Mouse (Mus musculus) lung, embryonic 15.5 days (tissue): Measurements from ENCODE around the gene Adamts14. TPM values are rescaled to one million over a fixed set of nuclear protein-coding genes. Genes with fewer than 3 reads are reported as not detected.

Experiments
- ATAC-seq: fragments of 200-750 bp; cut with Nextera tagmentation; 2 replicates; pipeline ENCODE4 v1.8.0; 2017; ENCODE audit warnings: moderate number of reproducible peaks, borderline replicate concordance; ENCODE audit not compliant: low FRiP score, low TSS enrichment; ENCODE audit errors: extremely low read depth
- H3K27ac ChIP-seq: fragments of 300-500 bp; sonication (generic); 2 replicates; pipeline ENCODE4 v1.5.1; 2015; ENCODE audit warnings: moderate library complexity, mild to moderate bottlenecking, inconsistent platforms
- H3K27me3 ChIP-seq: fragments of 300-500 bp; sonication (generic); 2 replicates; pipeline ENCODE4 v1.6.1; 2015; ENCODE audit warnings: inconsistent platforms
- H3K36me3 ChIP-seq: fragments of 300-500 bp; sonication (generic); 2 replicates; pipeline ENCODE4 v1.6.1; 2015; ENCODE audit warnings: inconsistent platforms
- H3K4me1 ChIP-seq: fragments of 300-500 bp; sonication (generic); 2 replicates; pipeline ENCODE4 v1.6.1; 2015; ENCODE audit warnings: inconsistent platforms
- H3K4me2 ChIP-seq: fragments of 300-500 bp; sonication (generic); 2 replicates; pipeline ENCODE4 v1.6.1; 2015; ENCODE audit warnings: inconsistent platforms, mild to moderate bottlenecking, moderate library complexity
- H3K4me3 ChIP-seq: fragments of 300-500 bp; sonication (generic); 2 replicates; pipeline ENCODE4 v1.5.1; 2015; ENCODE audit warnings: mild to moderate bottlenecking, inconsistent platforms
- H3K9ac ChIP-seq: fragments of 300-500 bp; sonication (generic); 2 replicates; pipeline ENCODE4 v1.6.1; 2015; ENCODE audit warnings: inconsistent platforms
- H3K9me3 ChIP-seq: fragments of 300-500 bp; sonication (generic); 2 replicates; pipeline ENCODE4 v1.6.1; 2016; ENCODE audit warnings: inconsistent platforms
- WGBS: fragments of 180-500 bp; shearing (Covaris S2); methylation state at CpG from one replicate; pipeline ENCODE4 v1.1.7; 2015; 5-methylcytosine and 5-hydroxymethylcytosine counted together
- polyA plus RNA-seq: library from polyadenylated mRNA; unstranded; fragments of >200 nt; fragmentation: Nextera tagmentation; extraction: Ambion mirVana; gene quantifications from 2 replicates; pipeline ENCODE4 v1.2.1, GENCODE M21; 2015

Adamts14 gene
- polyA plus RNA-seq, result 1.6 and 1.9 TPM in 2 replicates

DNA sequence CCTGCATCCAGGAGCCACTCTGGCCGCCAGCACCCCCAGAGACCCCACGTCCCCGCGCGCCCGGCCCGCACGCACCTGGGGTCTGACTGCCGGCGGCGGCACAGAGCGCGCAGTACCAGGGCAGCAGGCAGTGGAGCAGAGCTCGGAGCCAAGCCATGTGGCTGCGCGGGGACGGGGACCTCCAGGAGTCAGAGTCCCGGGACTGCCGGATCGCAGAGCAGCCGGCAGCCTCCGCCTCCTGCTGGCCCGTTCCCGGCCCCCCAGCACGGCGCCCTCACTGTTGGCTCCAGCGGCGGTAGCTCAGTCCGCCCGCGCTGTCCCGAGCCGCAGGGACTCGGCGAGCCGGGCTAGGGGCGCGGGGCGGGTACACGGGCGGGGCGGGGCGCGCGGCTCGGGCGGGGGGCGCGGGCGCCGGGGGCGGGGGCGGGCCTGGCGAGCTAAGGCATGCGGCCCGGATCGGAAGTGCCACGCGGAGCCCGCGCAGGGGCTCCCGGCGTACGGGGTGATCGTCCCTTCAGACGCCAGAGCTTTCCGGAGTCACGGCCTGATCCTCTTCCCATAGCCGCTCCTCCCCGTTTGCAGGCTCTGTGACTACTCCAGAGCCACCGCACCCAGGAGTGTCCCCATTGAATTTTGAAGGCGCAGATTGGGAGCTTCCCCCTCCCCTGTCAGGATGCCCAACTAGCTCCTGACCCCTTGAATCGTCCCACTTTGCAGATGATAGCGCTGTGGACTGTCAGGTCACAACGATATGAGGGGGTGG lies at the start of gene Adamts14:
Adamts14 (minus strand) TSS at position 358 of the 763 bp plus-strand sequence.
- WGBS, result under 1% methylated on average over 40 of the region's 75 CpGs

DNA sequence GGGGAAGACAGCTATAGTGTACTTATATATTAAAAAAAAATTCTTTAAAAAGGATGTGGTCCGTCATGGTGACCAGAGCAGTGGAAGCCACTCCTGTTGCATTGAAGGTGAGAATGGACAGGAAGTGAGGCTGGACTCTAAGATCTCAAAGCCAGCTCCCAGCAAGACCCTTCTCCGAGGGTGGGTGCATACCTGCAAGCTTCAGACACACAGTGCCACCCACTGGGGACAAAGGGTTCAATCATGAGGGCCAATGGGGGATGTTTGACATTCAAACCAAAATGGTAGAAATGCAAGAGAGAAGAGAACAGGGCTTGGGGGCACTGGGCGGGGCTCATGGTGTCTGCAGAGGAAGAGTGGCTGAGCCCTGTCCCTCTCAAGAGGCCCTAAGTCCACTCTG lies 45.3 kb upstream of the Adamts14 start:
- Histone ChIP-seq H3K27ac (no peak overlapping the region), H3K27me3 (no peaks in the 10 kb centered on the region), H3K36me3 (peaks cover 35% of the 10 kb centered on the region), H3K9ac (no peak overlapping the region), H3K9me3 (no peaks in the 10 kb centered on the region), H3K4me3 (no peak overlapping the region), H3K4me2 (no peak overlapping the region), H3K4me1 (peaks cover 14% of the 10 kb centered on the region; the same call in 1 of the 2 replicates)
- 85% methylated on average over 3 of the region's 3 CpGs for whole genome bisulfite sequencing
- no peak for ATAC-seq

More for the DNA sequence above, at the start of gene Adamts14:
- H3K27ac ChIP-seq, result peak within 1 kb of the TSS; percentile 57
- no peaks in the 10 kb centered on the region for H3K36me3 ChIP-seq
- H3K4me2 ChIP-seq, result peak within 1 kb of the TSS; percentile 97
- H3K4me1 ChIP-seq, result peaks cover 20% of the 10 kb centered on the region
- peak within 1 kb of the TSS; percentile 66 for H3K9ac ChIP-seq
- H3K4me3 ChIP-seq, result peak within 1 kb of the TSS; percentile 57
- H3K9me3 ChIP-seq, result no peaks in the 10 kb centered on the region
- peaks cover 6% of the 10 kb centered on the region for H3K27me3 ChIP-seq
- ATAC-seq, result peak; percentile 71

DNA sequence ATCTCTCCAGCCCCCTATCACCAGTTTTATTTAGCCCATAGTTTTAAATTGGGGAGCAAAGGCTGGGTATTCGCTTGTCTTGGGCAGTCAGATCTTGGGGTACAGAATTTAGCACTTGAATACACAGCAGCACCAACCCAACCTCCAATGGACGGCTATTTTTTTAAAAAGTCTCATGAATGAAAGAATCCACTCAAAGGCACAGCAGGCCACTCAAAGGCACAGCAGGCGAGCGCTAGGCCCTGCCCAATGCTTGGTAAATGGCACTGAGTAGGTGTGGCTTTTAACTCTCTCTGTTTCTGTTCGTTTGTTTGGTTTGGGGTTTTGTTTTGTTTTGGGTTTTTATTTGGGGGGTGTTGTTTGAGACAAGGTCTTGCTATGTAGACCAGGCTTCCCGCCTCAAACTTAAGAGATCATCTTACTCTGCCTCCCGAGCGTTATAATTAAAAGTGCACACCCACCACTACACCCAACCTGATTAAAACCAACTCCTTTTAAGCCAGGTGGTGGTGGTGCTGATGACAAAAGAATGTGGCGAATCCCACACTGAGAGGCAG lies 42.2 kb upstream of the Adamts14 start:
- H3K27ac ChIP-seq, result no peak overlapping the region
- 61% methylated on average over 9 of the region's 9 CpGs for WGBS

DNA sequence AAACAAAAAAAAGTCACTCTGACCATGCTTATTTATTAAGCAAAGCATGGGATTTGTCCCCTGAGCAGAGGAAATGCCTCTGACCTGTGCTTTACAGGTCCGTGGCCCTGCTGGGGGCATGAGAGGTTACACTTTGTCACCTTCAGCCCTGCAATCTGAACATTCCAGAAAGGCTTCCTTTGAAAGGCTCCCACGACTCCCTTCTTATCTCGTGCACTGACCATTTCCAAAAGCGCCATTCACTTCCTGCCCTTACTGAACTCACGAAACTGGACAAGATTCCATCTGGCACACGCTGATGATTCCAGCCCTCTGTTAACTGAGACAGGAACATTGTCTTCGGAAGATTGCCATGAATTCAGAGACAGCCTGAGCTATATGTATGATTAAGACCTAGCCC lies 40.5 kb upstream of the Adamts14 start:
- no peak overlapping the region for H3K27ac ChIP-seq
- no peaks in the 10 kb centered on the region for H3K36me3 ChIP-seq
- H3K4me3 ChIP-seq, result no peak overlapping the region
- H3K9ac ChIP-seq, result no peak overlapping the region
- no peak for ATAC-seq
- no peak overlapping the region for H3K4me2 ChIP-seq
- no peaks in the 10 kb centered on the region for H3K9me3 ChIP-seq
- 36% methylated on average over 7 of the region's 7 CpGs for WGBS
- no peaks in the 10 kb centered on the region for H3K27me3 ChIP-seq
- peaks cover 26% of the 10 kb centered on the region for H3K4me1 ChIP-seq

More for the DNA sequence above, 42.2 kb upstream of the Adamts14 start:
- peaks cover 26% of the 10 kb centered on the region for H3K4me1 ChIP-seq
- H3K27me3 ChIP-seq, result no peaks in the 10 kb centered on the region
- no peak for ATAC-seq
- peaks cover 12% of the 10 kb centered on the region for H3K36me3 ChIP-seq
- H3K9me3 ChIP-seq, result no peaks in the 10 kb centered on the region
- H3K4me3 ChIP-seq, result no peak overlapping the region
- no peak overlapping the region for H3K4me2 ChIP-seq
- H3K9ac ChIP-seq, result no peak overlapping the region

DNA sequence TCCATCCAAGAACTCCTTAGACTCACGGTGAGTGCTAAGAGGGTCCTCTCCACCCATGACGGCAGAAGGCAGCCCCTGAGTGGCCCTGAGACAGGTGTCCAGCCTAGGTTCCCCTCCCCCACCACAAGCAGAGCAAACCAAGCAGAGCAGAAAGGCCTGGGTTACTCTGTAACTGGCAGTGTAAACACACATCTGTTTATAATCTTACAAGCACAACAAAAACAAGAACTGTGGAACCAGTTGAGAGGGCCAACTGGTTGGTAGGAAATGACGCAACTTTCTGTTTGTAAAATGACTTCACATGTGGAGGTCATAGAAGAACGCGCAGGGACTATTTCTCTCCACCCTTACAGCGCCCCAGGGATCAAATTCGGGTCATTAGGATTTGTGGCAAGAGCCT lies 39.5 kb upstream of the Adamts14 start:
- Histone ChIP-seq H3K27ac (no peak overlapping the region), H3K27me3 (no peaks in the 10 kb centered on the region), H3K4me3 (no peak overlapping the region), H3K36me3 (no peaks in the 10 kb centered on the region), H3K4me2 (no peak overlapping the region), H3K4me1 (peaks cover 26% of the 10 kb centered on the region), H3K9me3 (no peaks in the 10 kb centered on the region), H3K9ac (no peak overlapping the region)
- 32% methylated on average over 7 of the region's 7 CpGs for WGBS
- no peak for ATAC-seq

DNA sequence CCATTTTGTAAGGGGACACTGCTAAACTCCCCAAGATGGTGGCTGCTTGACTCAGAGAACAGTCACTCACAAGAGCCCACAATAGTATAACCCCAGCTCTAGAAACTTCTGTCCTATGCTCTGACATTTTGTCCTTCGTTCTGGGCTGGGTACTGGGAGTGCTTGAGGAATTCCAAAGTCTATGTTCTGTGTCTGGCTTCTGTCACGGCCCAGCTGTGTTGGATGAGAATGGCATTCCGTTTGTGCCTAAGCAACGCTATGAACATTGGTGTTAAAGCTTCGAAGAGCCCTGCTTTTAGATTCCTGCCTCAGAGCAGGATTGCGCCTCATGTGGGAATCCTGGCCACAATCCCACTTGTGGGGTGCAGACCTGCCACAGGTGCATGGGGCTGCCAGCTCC lies 38.9 kb upstream of the Adamts14 start:
- H3K36me3 ChIP-seq, result no peaks in the 10 kb centered on the region
- WGBS, result 61% methylated on average over 6 of the region's 6 CpGs
- no peaks in the 10 kb centered on the region for H3K9me3 ChIP-seq
- H3K27ac ChIP-seq, result no peak overlapping the region
- no peak overlapping the region for H3K4me3 ChIP-seq
- ATAC-seq, result no peak
- no peak overlapping the region for H3K9ac ChIP-seq
- peaks cover 26% of the 10 kb centered on the region for H3K4me1 ChIP-seq
- no peak overlapping the region for H3K4me2 ChIP-seq
- no peaks in the 10 kb centered on the region for H3K27me3 ChIP-seq

DNA sequence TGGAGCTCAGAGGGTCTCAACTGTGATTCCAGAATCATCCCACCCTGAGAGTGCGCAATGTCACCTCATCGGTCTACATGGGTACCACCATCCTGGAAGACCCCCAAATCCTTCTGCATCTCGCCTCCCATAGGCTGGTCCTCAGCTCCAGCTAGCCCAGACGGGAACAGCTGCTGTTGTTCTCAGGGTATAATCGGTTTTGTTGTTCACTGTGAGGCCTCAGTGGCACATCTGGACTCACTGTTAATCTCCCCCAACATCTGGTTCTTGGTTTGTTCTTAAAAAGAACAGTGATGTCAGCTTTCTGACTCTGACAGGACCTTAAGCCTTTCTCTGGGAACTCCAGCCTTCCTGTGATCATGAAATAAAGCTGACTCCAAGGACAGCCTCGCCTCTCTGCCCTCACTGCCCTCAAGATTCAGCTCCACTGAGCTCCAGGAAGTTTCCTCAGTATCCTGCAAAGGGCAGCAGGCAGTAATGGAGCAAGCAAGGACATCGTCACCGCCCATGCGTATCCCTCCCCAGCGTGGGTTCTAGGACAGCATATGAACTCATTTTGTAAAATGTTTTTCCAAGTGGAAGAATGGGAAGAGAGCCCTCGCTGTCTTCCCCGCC lies 35.6 kb upstream of the Adamts14 start:
- H3K4me2 ChIP-seq, result no peak overlapping the region
- H3K4me1 ChIP-seq, result peaks cover 15% of the 10 kb centered on the region
- H3K27ac ChIP-seq, result no peak overlapping the region
- no peak overlapping the region for H3K9ac ChIP-seq
- no peak overlapping the region for H3K4me3 ChIP-seq
- no peaks in the 10 kb centered on the region for H3K36me3 ChIP-seq
- H3K27me3 ChIP-seq, result no peaks in the 10 kb centered on the region
- WGBS, result 61% methylated on average over 12 of the region's 12 CpGs
- no peak for ATAC-seq
- no peaks in the 10 kb centered on the region for H3K9me3 ChIP-seq

DNA sequence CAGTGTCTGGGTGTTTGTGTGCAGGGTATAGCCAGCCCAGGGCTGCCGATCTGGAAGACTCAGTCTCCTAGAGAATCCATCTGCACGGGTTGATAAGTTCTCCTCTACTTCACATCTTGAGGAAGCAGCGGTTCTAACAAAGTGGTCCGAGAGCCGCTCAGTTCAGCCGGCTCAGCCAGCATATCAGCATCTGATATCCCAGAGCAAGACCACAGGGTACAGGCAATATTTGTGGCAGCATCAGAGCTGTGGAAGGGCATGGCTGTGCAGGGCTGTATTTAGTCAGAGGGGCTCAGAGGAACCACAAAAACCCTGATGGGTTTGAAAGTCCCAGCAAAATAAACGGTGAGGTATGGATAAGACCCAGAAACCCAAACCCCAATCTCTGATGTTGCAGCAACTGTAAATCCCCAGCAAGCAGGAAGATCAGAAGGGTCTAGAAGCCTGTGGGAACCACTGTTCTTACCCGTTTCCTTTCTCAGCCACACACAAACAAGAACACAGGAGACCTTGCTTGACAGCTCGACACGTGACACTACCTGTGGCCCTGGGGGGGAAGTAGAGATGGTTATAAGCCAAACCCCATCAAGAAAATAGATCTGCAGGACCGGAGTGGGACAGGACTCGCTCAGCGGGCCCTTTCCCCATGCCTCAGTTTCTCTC lies 32.8 kb upstream of the Adamts14 start:
- Histone ChIP-seq H3K4me3 (no peak overlapping the region), H3K27ac (no peak overlapping the region), H3K9ac (no peak overlapping the region), H3K36me3 (no peaks in the 10 kb centered on the region), H3K4me2 (no peak overlapping the region), H3K9me3 (no peaks in the 10 kb centered on the region), H3K27me3 (no peaks in the 10 kb centered on the region), H3K4me1 (no peaks in the 10 kb centered on the region)
- no peak for ATAC-seq
- 81% methylated on average over 13 of the region's 13 CpGs for WGBS

DNA sequence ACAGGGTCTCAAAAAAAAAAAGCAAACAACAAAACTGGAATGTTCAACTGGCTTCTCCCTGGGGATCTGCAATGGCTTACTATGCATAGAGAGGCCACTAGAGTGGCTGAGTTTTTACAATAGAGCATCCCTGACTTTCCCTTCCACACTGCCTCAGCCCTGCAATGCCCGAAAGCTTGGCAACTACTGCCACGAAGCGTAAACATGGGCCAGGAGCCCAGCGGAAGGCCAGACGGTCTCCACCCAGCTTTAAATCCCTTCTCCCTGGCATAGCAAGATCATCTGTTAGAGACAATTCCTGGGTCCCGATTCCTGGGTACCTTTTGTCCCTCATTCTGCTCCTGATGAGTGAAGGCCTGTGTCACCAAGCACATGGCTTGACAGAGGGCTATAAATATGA lies 30.8 kb upstream of the Adamts14 start:
- H3K36me3 ChIP-seq, result no peaks in the 10 kb centered on the region
- H3K27ac ChIP-seq, result no peak overlapping the region
- 67% methylated on average over 6 of the region's 6 CpGs for WGBS
- H3K9me3 ChIP-seq, result no peaks in the 10 kb centered on the region
- H3K4me2 ChIP-seq, result no peak overlapping the region
- no peak overlapping the region for H3K9ac ChIP-seq
- H3K27me3 ChIP-seq, result no peaks in the 10 kb centered on the region
- no peak for ATAC-seq
- H3K4me1 ChIP-seq, result no peaks in the 10 kb centered on the region
- no peak overlapping the region for H3K4me3 ChIP-seq

DNA sequence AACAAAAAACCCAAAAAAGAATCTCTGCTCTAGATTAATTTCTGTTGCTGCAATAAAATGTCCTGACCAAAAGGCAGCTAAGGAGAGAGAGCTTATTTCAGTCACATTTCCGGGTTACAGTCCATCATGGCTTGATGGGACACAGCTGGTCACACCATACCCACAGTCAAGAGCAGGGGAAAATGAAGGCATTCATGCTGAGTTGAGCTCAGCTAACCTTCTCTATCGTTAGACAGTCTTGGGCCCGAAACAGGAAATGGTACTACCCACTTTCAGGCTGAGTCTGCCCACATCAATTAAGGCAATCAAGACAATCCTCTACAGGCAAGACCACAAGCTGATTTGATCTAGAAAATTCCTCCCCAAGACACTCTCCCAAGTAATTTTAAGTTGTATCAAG lies 27.8 kb upstream of the Adamts14 start:
- Histone ChIP-seq H3K27ac (no peak overlapping the region), H3K9me3 (no peaks in the 10 kb centered on the region), H3K9ac (no peak overlapping the region), H3K36me3 (no peaks in the 10 kb centered on the region), H3K4me3 (no peak overlapping the region), H3K4me2 (no peak overlapping the region), H3K4me1 (no peaks in the 10 kb centered on the region), H3K27me3 (no peaks in the 10 kb centered on the region)
- ATAC-seq, result no peak
- 61% methylated on average over 3 of the region's 3 CpGs for WGBS

DNA sequence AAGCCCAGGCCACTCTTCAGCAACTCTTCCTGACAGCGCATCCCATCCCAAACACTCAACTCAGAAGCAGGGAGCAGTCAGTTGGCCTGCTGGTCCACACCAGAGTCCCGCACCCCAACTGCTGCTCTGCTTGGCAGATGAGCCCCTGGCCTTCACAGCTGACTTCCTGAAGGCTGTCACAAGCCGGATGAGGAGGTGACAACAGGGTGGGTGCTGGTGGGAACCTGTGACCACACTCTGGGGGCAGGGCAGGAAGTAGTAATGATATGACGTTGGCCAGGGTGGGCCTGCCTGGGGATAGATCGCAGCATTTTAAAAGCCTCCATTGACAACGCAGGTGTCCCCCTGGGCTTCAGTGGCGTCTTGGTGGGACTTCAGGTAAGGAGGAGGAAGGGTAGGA lies 24.2 kb upstream of the Adamts14 start, which contains the start of gene Prf1:
Prf1 (plus strand) TSS at position 357 of the 400 bp plus-strand sequence.
- H3K4me2 ChIP-seq, result no peak within 1 kb of the TSS
- no peak for ATAC-seq
- no peak within 1 kb of the TSS for H3K9ac ChIP-seq
- no peaks in the 10 kb centered on the region for H3K27me3 ChIP-seq
- no peaks in the 10 kb centered on the region for H3K4me1 ChIP-seq
- no peak within 1 kb of the TSS for H3K27ac ChIP-seq
- H3K9me3 ChIP-seq, result no peaks in the 10 kb centered on the region
- H3K36me3 ChIP-seq, result no peaks in the 10 kb centered on the region
- H3K4me3 ChIP-seq, result no peak within 1 kb of the TSS
- WGBS, result 62% methylated on average over 7 of the region's 7 CpGs
